Mouse (Mus musculus): ENCODE measurements at regions not wholly inside any gene's neighbourhood (a gene's known extent, or its start where the extent isn't known, plus 50 kb on each side); places are given as distances from the start of the nearest gene placed in this dataset.

GRCm38 (mm10) chr17:49215281-49215680, 212.9 kb upstream of the Mocs1 start:
- DNase-seq (ENCODE audit: low spot score in 2 of 2): no peak

GRCm38 (mm10) chr17:49219512-49220197, 208.5 kb upstream of the Mocs1 start:
- DNase-seq (ENCODE audit: low spot score in 2 of 2): peak; percentile 24 to 74

- no peak for DNase-seq (ENCODE audit: low spot score in 2 of 2)
These were observed 204.9 kb upstream of the Mocs1 start for GRCm38 (mm10) chr17:49223212-49223611.

- no peak for DNase-seq (ENCODE audit: low spot score in 2 of 2)
These were observed 204.5 kb upstream of the Mocs1 start for GRCm38 (mm10) chr17:49223651-49224050.

- peak in 1 of 2 experiments; percentile 59 for DNase-seq (ENCODE audit: low spot score in 2 of 2)
These were observed 202.7 kb upstream of the Mocs1 start for GRCm38 (mm10) chr17:49225255-49226015.

- no peak for DNase-seq (ENCODE audit: low spot score in 2 of 2)
These were observed 202.2 kb upstream of the Mocs1 start for GRCm38 (mm10) chr17:49226016-49226400.

- DNase-seq (ENCODE audit: low spot score in 2 of 2): peak in 1 of 2 experiments; percentile 12
These were observed 196.9 kb upstream of the Mocs1 start for GRCm38 (mm10) chr17:49231287-49231686.

GRCm38 (mm10) chr17:49240097-49240496, 188.1 kb upstream of the Mocs1 start:
- no peak for DNase-seq (ENCODE audit: low spot score in 2 of 2)

GRCm38 (mm10) chr17:49243419-49243818, 184.7 kb upstream of the Mocs1 start:
- DNase-seq (ENCODE audit: low spot score in 2 of 2): peak in 1 of 2 experiments; percentile 44

- DNase-seq (ENCODE audit: low spot score in 2 of 2): no peak
These were observed 183.1 kb upstream of the Mocs1 start for GRCm38 (mm10) chr17:49245013-49245412.

GRCm38 (mm10) chr17:49247215-49247614, 180.9 kb upstream of the Mocs1 start:
- no peak for DNase-seq (ENCODE audit: low spot score in 2 of 2)

GRCm38 (mm10) chr17:49250726-49251537, 177.2 kb upstream of the Mocs1 start:
- no peak for DNase-seq (ENCODE audit: low spot score in 2 of 2)

- no peak for DNase-seq (ENCODE audit: low spot score in 2 of 2)
These were observed 175.9 kb upstream of the Mocs1 start for GRCm38 (mm10) chr17:49252271-49252670.

- no peak for DNase-seq (ENCODE audit: low spot score in 2 of 2)
These were observed 169.7 kb upstream of the Mocs1 start for GRCm38 (mm10) chr17:49258496-49258895.

GRCm38 (mm10) chr17:49262394-49262793, 165.8 kb upstream of the Mocs1 start:
- DNase-seq (ENCODE audit: low spot score in 2 of 2): no peak

- DNase-seq (ENCODE audit: low spot score in 2 of 2): no peak
These were observed 161.8 kb upstream of the Mocs1 start for GRCm38 (mm10) chr17:49266343-49266742.

- no peak for DNase-seq (ENCODE audit: low spot score in 2 of 2)
These were observed 158.2 kb upstream of the Mocs1 start for GRCm38 (mm10) chr17:49269943-49270342.

- no peak for DNase-seq (ENCODE audit: low spot score in 2 of 2)
These were observed 155.3 kb upstream of the Mocs1 start for GRCm38 (mm10) chr17:49272661-49273448.

GRCm38 (mm10) chr17:49274936-49275335, 153.2 kb upstream of the Mocs1 start:
- DNase-seq (ENCODE audit: low spot score in 2 of 2): no peak

GRCm38 (mm10) chr17:49275421-49275820, 152.7 kb upstream of the Mocs1 start:
- no peak for DNase-seq (ENCODE audit: low spot score in 2 of 2)

- no peak for DNase-seq (ENCODE audit: low spot score in 2 of 2)
These were observed 152.2 kb upstream of the Mocs1 start for GRCm38 (mm10) chr17:49275916-49276315.

Data from left cerebral cortex, adult 8-10 months (tissue).